Mouse (Mus musculus) T-cell, adult 66 days (primary cell): ENCODE data around the gene Sass6. TPM values are rescaled to one million over a fixed set of nuclear protein-coding genes. Genes with fewer than 3 reads are reported as not detected.

Experiments
- total RNA-seq, 2 experiments: library from RNA; stranded (reverse); gene quantifications; 3 replicates in 1 of 2; 4 replicates in 1 of 2; pipeline ENCODE4 v1.2.4; 2023

Sass6 gene
- total RNA-seq: 1 to 10 TPM; 7.5 to 8.5 TPM

GRCm38 (mm10) chr3:116594728-116595602 lies at the start of gene Sass6:
Gene Sass6, plus strand, starts transcription at chr3:116594982.

DNA sequence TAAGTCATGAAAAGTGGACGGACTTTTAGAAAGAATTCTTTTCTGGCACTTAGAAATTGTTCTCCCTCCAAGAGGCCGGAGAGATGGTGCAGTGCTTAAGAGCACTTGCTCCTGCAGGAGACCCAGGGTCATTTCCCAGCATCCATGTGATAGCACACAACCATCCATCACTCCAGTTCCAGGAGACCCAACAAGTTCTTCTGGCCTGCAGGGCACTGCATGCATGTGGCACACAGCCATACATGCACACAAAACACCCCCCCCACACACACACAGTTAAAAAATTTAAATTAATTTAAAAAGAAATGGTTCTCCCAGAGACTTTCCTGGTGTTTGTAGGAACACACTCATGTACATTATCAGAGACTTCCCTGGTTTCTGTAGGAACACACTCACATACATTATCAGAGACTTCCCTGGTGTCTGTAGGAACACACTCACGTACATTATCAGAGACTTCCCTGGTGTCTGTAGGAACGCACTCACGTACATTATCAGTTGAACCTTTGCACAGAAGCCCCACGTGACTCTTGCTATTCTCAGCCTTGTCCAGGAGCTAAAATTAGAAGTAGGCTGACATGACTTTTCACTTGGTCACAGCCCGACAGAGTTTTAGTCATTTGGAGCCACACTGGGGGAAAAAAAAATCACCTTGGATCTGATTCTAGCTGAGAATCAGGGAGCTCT lies 32.2 kb upstream of the Sass6 start, which contains the start of gene Lrrc39:
TSS of gene Lrrc39 (plus strand) at position 566 of the 687 bp plus-strand sequence.

DNA sequence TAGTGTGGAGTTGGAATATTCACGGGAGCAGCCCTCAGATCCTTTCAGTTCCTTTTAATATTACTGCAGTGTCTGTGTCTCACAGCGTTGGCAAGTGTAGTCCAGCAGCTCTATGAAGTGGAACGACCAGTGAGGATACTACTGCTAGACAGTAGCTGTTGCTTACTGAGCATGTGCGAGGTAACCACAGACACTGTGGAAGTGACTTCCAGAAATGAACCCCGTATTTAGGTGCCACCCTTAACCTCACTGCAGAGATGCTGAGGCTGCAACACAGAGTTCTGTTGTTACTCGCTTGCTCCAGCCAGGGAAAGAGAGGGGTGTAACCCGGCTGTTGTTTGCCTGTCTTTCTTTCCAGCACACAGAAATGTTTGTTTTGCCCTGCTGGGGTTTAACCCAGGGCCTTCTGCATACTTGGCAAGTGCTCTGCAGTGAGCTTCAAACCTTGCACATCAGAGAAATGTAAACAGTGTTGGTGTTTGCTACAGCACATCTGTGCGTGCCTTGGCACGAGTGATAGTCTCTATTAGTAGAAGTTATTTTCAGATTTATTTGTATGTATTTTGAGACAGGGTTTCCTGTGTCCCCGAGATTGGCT lies 19.6 kb downstream of the Sass6 start, which contains the start of gene Trmt13:
TSS of gene Trmt13 (minus strand) at position 293 of the 598 bp plus-strand sequence.

DNA sequence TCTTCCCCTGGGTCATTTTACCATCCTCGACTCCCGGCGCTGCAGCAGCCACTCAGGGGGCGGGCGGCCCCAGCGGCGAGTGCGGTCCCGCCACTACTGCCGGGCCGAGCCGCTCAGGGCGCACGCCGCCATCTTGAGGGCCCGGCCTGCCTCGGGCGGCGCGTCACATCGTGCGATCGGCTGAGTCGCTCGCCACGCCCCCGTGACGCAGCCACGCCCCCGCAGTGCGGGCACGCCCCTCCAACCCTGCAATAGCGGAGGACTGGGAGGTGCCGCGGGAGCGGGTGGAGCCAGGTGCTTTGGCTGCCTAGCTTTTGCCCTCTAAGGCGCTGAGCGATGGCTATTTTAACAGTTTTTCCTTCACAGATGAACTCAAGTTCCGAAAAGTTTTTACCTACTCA lies 67.7 kb downstream of the Sass6 start, which contains the start of gene Mfsd14a:
TSS of gene Mfsd14a (minus strand) at position 215 of the 401 bp plus-strand sequence.

Other genes starting within 250 kb of the Sass6 start
- gene Cdc14a, start 170.9 kb upstream of the Sass6 start, total RNA-seq: 10 to 100 TPM; 21.4 to 21.7 TPM
- gene Rtca, start 86.8 kb upstream of the Sass6 start, total RNA-seq: 10 to 100 TPM; 24.3 to 26.2 TPM
- 10 to 100 TPM; 15.1 to 16.1 TPM for gene Dbt, start 81.9 kb upstream of the Sass6 start, total RNA-seq
- gene Lrrc39, start 32.0 kb upstream of the Sass6 start, total RNA-seq: not detected
- 10 to 100 TPM; 31.1 to 32.3 TPM for gene Trmt13, start 19.6 kb downstream of the Sass6 start, total RNA-seq
- gene Mfsd14a, start 67.7 kb downstream of the Sass6 start, total RNA-seq: 10 to 100 TPM; 84.9 to 94.9 TPM
- gene Gm43191, start 86.3 kb downstream of the Sass6 start, total RNA-seq: not detected
- gene Slc35a3, start 117.8 kb downstream of the Sass6 start, total RNA-seq: 10 to 100 TPM; 22.3 to 24.6 TPM
- 10 to 100 TPM; 11.4 to 11.6 TPM for gene Agl, start 213.2 kb downstream of the Sass6 start, total RNA-seq